Mouse (Mus musculus): ENCODE results near the gene Iqcd. TPM values are rescaled to one million over a fixed set of nuclear protein-coding genes. Genes with fewer than 3 reads are reported as not detected.

The Iqcd gene
- polyA plus RNA-seq, 1 experiment, result 1.6 TPM

Other genes with a start within 250 kb of the Iqcd start
- not detected in 2 replicates for gene Lhx5, start 157.3 kb upstream of the Iqcd start, polyA plus RNA-seq (2012; rRNA removed)
- 7.4 and 8.4 TPM in 2 replicates for gene Sdsl, start 116.2 kb upstream of the Iqcd start, polyA plus RNA-seq (2012; rRNA removed)
- not detected in 2 replicates for gene Sds, start 112.5 kb upstream of the Iqcd start, polyA plus RNA-seq (2012; rRNA removed)
- gene Plbd2, start 85.4 kb upstream of the Iqcd start, polyA plus RNA-seq (2012; rRNA removed), result 29.2 and 38.3 TPM in 2 replicates
- 28.8 and 30.9 TPM in 2 replicates for gene Slc8b1, start 77.8 kb upstream of the Iqcd start, polyA plus RNA-seq (2012; rRNA removed)
- 38.6 and 55.0 TPM in 2 replicates for gene Tpcn1, start 343 bp upstream of the Iqcd start, polyA plus RNA-seq (2012; rRNA removed)
- gene Rita1, start 23.6 kb downstream of the Iqcd start, polyA plus RNA-seq (2012; rRNA removed), result 11.0 and 12.9 TPM in 2 replicates
- 25.7 and 26.2 TPM in 2 replicates for gene Ddx54, start 23.7 kb downstream of the Iqcd start, polyA plus RNA-seq (2012; rRNA removed)
- gene Cfap73, start 45.2 kb downstream of the Iqcd start, polyA plus RNA-seq (2012; rRNA removed), result not detected in 2 replicates
- gene Rasal1, start 59.8 kb downstream of the Iqcd start, polyA plus RNA-seq (2012; rRNA removed), result 0.81 and 1.3 TPM in 2 replicates
- gene Dtx1, start 122.9 kb downstream of the Iqcd start, polyA plus RNA-seq (2012; rRNA removed), result 6.6 and 12.5 TPM in 2 replicates
- 8.3 and 9.0 TPM in 2 replicates for gene Oas2, start 160.8 kb downstream of the Iqcd start, polyA plus RNA-seq (2012; rRNA removed)
- gene Oas3, start 188.6 kb downstream of the Iqcd start, polyA plus RNA-seq (2012; rRNA removed), result 0.32 and 0.94 TPM in 2 replicates
- 0.06 and 0.07 TPM in 2 replicates for gene Oas1e, start 206.5 kb downstream of the Iqcd start, polyA plus RNA-seq (2012; rRNA removed)
- gene Oas1c, start 223.5 kb downstream of the Iqcd start, polyA plus RNA-seq (2012; rRNA removed), result 4.7 and 5.1 TPM in 2 replicates